Mouse (Mus musculus): Measurements from ENCODE around the gene Sec14l2.

DNA sequence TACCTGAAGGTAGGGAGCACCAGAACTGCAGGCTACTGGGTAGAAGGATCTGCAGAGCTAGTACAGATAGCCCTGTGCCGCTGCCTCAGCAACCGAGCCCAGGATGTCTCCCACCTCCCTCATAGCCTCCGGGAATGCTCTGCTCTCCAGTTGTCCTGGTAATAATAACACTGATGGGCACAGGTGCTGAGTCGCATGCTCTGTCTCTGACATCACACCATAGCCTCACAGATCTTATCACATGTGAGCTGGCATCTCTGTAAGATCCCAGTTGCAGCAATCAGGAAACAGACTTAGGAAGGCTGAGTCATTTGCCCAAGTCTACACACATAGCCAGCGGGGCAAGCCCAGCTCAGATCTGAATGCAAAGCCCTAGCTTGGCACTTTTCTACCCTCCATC lies 21.4 kb downstream of the Sec14l2 start:
- TF ChIP-seq CTCF (IDR thresholded peaks at IDR 0.05; ENCODE audit: low read depth) (no peak), EP300 (IDR thresholded peaks at IDR 0.05; ENCODE audit: low read depth) (no peak)
